Mouse (Mus musculus): ENCODE measurements around the gene Tnfrsf25. TPM values are rescaled to one million over a fixed set of nuclear protein-coding genes. Genes with fewer than 3 reads are reported as not detected.

Tnfrsf25 gene
- total RNA-seq, 2 experiments from 2014 or later, result 14.0 to 15.1 TPM

DNA sequence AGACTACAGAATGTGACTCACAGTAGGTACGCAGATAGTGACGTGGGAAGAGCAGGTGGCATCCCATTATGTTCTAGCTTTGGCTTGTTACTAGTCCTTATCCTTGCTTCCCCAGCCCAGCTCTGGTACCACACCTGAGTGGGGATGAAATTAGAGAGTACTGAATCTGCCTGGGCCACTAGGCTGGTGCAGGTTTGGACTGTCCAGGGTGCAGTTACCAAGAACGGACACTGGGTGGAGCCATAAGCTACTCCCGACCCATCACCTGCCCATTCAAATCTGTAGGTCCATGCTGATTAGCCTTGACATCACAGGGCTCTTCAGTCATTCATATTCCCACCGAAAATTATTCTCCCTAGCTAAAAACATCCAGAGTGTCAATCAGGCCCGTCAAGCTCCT is 24.7 kb downstream of the Tnfrsf25 start:
- peak in 1 of 2 experiments; percentile 58 for DNase-seq (ENCODE audit: low spot score in 2 of 2)

DNA sequence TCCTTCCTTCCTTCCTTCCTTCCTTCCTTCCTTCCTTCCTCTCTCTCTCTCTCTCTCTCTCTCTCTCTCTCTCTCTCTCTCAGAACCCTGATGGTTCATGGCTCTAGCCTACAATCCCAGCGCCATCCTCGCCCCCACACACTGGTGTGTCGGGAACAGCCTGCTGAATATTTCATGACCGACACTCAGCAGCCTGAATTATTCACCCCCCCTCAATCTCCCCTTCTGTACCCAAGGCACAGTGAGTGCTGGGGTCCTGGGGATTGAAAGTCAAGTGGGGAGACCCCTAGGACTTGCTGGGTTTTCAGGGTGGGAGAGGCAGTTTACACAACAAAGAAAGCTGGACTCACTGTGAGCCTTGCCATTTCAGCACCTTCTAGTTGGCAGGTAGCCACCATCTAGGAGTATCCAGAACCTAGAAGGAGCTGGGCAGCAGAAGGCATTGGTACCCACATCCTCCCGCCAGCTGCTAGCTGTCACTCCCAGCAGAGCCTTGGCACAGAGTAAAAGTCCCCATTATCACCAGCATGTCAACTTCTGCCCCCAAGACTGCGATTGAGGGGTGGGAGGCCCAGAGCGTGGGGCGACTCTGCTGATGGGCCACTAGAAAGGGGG is 25.9 kb downstream of the Tnfrsf25 start:
- no peak for DNase-seq (ENCODE audit: low spot score in 2 of 2)

DNA sequence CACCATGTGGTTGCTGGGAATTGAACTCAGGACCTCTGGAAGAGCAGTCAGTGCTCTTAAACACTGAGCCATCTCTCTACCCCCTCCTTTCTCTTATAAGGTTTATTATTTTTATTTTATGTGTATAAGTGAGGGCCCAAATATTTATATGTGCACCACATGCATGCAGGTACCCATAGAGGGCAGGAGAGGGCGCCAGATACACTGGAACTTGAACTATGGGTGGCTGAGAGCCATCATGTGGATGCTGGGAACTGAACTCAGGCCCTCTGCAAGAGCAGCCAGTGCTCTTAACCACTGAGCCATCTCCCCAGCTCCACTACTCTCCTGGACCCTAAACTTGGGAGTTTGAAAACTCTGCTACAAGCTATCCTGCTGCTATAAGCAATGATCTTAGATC is 27.9 kb downstream of the Tnfrsf25 start:
- DNase-seq (ENCODE audit: low spot score in 2 of 2), result no peak

DNA sequence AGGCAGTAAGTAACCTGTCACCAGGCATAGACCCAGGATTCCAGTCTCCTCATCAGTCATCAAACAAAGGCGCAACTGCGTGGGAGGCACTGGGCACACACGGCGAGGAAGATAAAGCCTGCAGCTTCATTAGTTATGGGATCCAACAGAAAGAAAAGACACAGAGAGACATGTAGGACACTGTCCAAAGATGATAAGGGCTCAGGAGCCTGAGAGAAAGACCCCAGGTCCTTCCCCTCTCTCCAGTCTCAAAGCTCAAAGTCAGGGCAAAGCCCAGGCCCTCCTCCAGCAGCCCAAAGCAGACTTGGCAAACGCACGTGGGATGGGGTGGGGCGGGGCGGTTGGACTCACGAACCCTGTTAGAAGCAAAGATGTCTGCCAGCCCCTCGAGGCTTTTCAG is 29.7 kb downstream of the Tnfrsf25 start:
- DNase-seq (ENCODE audit: low spot score in 2 of 2), result no peak

DNA sequence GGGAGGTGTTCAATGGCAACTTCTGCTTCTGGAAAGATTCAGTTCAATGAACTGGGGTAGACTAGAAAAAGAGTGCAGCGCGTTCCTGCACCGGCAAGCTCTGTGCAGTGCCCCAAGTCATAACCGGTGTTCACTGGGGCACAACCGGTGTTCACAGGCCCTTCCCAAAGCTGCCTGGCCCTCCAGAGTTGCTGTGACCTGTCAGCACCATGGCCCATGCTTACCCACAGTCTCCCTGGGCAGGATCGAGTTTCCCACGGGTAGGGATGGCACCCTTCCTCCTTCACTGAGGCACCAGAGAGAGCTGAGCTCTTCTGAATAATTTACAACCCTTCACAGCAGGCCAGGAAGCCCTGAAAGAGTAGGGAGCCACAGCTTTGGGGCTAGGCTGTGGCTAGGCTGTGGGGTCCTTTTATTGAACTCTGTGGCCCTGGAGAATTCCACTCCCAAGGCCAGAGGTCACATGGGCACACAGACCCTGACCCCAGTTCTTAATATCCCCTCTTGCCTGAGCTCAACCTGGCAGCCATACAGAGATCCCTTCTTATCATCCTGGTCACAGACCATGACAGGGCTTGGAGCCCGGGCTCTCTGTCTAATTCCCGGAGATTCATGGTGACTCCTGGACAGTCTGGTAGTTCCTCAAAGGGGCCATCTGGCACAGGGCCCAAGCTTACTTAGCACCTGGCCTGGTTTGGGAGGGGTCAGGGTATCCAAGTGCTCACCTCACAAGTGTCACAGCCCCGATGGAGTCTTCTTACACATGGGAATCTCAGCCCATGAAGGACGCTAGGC is 30.5 kb downstream of the Tnfrsf25 start:
- no peak for DNase-seq (ENCODE audit: low spot score in 2 of 2)

DNA sequence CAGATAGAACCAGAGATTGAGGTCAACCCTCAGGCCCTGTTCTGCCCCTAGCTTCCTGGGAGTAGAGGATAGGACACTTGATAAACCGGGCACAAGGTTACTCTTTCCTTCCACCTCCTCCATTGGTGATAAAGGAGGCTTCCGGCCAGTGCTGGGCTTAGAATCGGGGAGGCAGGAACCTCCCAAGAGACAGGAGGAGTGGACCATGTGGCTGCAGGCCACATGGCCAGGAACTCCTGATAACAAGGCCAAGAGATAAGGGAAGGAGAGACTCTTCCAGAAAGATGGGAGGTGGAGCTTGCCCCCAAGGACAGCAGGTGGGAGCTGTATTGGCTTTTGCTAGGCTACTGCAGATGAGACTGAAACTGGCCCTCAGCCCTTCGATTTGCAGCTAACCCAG is 34.8 kb downstream of the Tnfrsf25 start:
- no peak for DNase-seq (ENCODE audit: low spot score in 2 of 2)

DNA sequence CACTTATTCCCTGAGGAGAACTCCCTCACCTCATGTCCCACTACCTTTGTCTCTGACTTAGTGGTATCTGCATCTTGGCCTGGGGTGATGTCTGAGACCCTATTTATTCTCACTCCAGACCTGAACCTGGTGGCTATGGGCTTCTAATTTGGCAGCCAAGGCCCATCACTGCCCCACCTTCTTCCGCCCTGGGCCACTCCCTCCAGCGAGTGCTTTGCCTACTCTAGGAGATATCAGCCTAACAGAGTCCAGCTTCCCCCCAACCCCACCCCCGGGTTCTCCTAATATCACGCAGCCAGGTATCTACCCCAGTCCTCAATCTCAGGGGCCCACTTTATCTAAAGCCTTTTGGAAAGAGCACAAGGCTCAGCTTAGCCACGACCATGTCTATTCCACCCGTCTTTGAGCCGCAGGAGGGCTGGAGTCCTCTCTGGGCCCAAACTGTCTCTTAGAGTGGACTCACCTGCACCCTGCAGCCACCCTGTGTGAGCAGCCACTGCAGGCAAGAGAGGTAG is 35.8 kb downstream of the Tnfrsf25 start:
- no peak for DNase-seq (ENCODE audit: low spot score in 2 of 2)

DNA sequence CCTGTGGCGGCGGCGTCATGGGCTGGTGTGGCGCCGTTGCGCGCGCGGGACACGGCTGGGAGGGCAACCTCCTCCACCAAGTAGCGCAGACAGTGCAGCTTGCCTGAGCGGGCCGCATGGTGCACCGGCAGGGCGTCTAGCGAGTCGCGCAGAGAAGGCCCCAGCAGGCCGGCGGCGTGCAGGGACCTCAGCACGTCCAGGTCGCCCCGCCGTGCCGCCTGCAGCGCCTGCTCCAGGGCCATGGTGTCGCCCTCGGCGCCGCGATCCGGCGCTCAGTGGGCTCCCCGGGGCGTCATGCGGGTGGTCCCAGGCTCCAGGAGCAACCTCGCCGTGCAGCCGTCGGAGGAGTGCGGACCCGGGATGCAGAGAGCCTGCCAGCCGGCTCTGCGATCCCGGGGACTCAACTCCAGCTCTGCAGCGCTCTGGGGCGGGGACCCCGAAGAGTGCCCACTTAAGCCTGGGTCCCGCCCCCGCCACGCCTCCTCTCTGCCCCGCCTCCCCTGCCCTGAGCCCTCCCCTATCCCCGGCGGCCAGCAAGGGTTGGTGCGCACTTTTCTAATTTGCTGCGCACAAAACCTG is 36.3 kb downstream of the Tnfrsf25 start, which contains the start of gene Espn:
Gene Espn (minus strand): TSS at position 406 of the 579 bp plus-strand sequence.
- no peak for DNase-seq (ENCODE audit: low spot score in 2 of 2)

DNA sequence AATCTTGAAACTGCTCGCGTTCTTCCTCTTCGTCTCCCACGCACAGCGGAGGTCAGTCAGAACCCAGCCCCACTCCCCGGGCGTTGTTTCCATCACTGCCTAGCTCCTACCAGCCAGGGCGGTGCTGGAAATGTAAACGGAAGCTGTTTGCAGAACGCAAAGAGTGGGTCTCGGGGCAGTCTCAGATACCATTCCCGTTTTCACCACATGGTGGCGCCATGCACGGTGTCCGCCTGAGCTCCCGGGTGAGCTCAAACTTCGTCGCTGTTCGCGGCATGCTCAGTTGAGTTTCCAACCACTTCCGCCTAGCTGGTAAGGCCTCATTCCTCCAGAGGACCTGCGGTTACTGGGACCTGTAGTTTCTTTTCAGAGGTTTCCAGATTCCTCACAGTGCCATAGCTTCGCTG is 38.0 kb downstream of the Tnfrsf25 start:
- DNase-seq (ENCODE audit: low spot score in 2 of 2), result peak; percentile 88 to 89

DNA sequence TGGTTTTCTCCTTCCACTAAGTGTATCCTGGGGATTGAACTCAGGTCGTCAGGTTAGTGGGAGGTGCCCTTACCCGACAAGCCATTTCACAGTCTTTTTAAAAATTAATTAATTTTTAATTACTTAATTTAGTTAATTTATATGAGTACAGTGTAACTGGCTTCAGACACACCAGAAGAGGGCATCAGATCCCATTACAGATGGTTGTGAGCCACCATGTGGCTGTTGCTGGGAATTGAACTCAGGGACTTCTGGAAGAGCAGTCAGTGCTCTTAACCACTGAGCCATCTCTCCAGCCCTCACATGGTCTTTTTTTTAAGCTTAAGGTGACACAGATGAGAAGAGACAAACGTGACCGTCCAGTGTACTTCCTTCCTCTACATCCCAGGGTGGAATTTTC is 39.3 kb downstream of the Tnfrsf25 start:
- DNase-seq (ENCODE audit: low spot score in 2 of 2), result no peak

DNA sequence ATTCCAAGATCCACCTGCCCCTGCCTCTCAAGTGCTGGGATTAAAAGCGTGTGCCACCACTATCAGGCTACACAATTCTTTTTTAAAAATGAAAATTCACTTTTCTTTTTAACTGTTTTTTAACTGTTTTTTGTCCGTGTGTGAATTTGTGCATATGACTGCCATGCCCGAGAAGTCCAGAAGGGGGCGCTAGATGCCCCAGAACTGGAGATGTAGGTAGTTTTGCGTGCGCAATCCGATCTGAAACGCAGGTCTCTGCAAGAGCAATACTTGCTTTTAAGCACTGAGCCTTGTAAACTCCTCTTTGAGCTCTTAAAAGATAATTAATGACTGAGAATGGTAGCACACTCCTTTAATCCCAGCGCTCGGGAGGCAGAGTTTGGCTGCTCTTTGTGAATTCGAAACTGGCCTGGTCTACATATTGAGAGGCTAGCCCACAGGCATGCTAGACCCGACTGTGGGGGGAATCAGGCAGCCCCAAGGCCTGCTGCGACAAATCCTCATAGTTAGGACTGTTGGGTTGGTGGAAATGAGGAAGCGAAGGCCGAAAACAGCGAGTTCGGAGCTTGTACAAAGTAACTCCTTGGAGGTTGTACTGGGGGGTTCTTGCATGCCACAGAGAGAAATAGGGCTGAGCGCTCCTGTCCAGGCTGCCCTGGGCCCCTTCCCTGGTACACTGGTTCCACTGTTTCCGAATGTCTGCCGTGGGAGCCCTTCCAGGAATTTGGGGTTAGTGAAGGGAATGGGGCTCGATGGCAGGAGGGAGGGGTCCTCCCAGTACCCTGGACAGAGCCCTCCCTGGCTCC is 42.2 kb downstream of the Tnfrsf25 start:
- DNase-seq (ENCODE audit: low spot score in 2 of 2), result peak; percentile 57 to 59

DNA sequence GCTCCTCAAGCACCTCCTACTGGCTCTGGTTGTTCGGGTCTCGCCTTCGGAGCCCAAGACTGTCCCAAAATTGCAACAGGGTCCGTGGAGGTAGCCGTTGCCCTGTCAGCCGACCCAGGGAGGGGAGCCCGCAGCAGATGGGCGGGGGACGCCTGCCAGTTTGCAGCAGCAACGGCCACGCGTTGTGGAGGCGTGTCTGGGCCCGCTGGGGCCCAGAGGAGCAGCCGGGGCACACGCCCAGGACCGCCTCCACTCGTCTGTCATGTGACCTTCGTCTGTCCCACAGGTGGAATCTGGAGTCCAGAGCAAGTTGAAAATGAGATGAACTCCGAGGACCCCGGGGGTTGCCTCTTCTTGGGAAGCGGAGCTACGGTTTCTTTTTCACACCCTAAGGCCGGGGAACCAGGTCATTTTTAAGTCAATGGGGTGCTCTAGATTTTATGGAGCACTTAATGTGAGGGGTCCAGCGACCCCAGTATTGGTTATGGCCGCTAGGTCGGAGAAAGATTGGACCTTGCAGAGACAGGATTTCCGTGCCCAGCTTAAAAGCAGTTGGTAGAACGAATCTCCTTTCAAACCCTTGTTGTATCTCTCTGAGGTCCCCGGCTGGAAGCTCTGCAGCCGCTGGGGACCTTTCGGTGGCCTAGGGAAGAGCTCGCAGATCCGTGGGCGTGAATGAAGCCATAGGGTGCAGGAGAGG is 43.0 kb downstream of the Tnfrsf25 start, which contains the start of gene Hes2:
Gene Hes2 (plus strand): TSS at position 283 of the 700 bp plus-strand sequence.
- no peak for DNase-seq (ENCODE audit: low spot score in 2 of 2)

DNA sequence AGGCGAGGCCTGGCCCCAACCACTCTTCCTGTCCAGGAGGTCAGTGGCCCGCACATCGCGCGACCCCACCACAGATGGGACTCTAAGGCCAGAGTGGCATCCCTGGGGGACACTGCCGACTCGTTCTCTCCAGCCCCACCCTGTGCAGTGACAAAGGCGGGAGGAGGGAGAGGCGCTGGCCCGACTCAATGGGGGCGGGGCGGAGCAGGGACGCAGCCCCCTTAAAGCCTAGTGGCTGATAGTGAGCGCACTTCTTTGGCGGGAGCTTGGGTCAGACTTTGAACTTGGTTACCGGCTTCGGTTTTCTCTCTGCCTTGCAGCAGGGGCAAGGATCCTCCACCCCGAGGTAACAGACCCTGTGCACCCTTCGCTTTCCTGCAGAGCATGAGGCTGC is 43.5 kb downstream of the Tnfrsf25 start:
- DNase-seq (ENCODE audit: low spot score in 2 of 2), result no peak

DNA sequence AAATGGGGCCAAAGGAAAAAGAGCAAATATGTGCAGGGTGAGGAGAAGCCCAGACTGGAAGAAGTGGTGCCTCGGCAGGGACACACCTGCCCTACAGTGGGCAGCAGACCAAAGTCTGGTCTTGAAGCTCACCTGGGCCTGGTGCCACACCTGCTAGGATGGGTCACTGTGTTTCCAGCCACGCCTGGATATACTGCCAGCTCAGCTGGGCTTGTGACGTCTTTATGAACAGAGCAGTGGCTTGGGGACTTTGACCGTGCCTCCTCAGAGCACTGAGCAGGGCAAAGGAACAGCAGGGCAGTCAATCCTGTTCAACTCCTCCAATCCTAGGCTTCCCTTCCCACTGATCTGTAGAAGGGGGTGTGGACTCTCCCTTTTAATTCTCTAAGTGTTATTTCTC is 45.0 kb downstream of the Tnfrsf25 start:
- no peak for DNase-seq (ENCODE audit: low spot score in 2 of 2)

DNA sequence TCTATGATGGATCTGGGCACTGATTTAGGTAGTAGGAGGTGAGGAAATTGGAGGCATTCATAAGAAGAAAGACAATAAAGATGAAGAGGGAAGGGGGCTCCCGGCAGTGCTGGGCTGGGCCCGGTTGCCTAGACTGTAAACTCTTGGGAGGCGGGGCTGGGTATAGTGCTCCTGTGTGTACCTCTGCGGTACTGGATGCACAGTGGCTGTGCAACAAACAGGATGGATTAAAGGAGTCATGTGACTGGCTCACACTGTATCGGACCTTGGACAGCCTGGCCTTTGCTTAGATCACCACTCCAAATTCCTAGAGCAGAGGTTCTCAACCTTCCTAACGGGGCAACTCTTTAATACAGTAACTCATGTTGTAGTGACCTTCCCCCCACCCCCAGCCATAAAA is 45.9 kb downstream of the Tnfrsf25 start:
- DNase-seq (ENCODE audit: low spot score in 2 of 2), result no peak

DNA sequence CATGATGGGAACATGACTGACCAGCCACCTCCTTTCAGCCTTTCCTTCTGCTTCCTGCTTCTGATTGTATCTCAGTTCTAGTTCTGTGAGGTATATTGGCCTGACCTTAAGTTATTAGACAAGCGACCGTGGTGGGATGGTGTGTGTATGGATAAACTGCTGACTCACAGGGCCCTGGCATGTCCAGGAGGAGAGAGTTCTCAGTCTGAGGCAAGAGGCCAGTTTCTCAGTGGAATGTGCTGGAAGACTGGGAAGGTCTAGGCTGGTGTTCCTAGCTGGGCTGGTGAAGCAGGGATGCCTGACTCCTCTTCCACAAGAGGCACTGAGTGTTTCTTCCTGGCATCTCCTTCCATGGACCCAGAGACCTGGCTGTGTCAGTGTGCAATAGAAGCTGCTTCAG is 47.0 kb downstream of the Tnfrsf25 start:
- DNase-seq (ENCODE audit: low spot score in 2 of 2), result no peak

DNA sequence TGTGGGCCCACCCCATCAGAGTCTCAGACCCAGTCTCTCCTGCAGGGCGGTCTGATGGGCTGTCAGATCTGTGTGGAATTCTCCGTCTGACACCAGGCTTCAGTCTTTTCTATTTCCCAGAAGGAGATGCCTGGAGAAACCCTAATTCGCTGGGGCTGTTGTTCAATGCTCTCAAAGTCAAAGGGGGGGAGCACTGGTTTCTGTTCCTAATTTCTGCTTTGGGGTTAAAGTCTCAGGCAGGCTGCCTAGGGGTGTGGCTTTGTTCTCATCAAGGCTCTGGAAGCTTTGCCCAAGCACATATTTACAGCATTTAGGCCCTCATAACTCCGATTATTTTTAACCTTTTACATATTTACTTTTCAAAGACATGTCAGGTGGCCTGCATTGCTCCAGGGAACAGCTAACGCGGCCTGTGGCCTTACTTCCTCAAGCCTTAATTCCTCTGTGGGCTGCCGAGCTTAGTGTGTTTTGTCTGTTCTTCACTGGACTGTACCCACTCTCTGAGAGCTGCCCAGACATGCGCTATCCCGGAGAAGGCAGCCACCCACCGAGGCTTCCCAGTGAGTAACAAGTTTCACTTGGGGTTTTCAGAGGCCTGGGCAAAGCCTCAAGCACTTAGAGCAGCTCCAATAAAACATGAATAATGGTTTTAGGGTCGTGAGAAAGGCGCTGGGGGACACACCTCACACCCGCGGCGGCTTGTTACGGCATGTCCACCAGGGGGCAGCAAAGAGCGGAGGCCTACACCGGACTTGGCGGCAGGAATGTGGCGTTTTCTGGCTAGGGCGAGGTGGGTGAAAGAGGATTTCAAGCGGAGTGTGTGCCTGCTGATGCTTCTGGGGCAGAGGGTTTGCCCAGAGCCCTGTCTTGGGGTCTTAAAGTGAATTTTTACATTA is 49.5 kb downstream of the Tnfrsf25 start:
- peak; percentile 79 to 81 for DNase-seq (ENCODE audit: low spot score in 2 of 2)

DNA sequence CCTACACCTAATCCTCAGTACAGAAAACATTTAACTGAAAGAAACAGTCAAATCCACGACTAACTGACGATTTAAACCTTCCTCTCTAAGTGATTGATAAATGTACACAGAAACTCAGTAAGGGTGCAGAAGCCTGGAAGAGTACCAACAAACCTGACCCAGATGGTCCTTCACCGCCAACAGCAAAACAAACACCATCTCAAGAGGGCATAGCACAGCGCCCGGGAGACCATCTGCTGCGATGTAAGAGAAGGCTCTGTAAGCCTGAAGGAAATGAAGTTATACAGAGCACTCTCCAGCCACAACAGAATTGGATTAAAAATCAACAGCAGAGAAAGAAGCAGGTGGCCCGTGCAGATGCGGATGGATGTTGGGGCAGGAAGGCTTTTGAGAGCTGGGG is 52.3 kb downstream of the Tnfrsf25 start:
- DNase-seq (ENCODE audit: low spot score in 2 of 2), result no peak

DNA sequence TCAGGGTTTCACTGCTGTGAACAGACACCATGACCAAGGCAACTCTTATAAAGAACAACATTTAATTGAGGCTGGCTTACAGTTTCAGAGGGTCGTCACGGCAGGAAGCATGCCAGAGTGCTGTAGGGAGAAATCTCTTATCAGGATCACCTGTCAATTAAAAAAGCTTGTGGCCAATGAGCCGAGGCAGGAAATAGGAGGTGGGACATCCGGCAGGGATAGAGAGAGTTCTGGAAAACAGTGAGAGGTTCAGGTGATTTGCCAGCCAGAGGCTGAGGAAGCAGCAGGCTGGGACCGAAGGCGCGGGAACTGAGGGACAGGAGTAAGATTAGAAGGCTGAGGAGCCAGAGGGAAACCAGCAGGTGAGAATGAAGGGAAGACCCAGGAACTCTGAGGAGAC is 53.4 kb downstream of the Tnfrsf25 start:
- no peak for DNase-seq (ENCODE audit: low spot score in 2 of 2)
